Mouse (Mus musculus) forebrain, embryonic 14.5 days (tissue): ENCODE data around the gene Prelp. TPM values are rescaled to one million over a fixed set of nuclear protein-coding genes. Genes with fewer than 3 reads are reported as not detected.

Experiments
- ATAC-seq: fragments of 200-750 bp; cut with Nextera tagmentation; 2 replicates; pipeline ENCODE4 v1.8.0; 2017; ENCODE audit warnings: mild to moderate bottlenecking, moderate library complexity
- DNase-seq: peaks from one replicate; pipeline ENCODE4 v3.0.0-alpha.2; 2015; ENCODE audit warnings: low spot score
- H3K27ac ChIP-seq: fragments of 300-500 bp; sonication (generic); 2 replicates; pipeline ENCODE4 v1.5.1; 2014; ENCODE audit warnings: low read depth, mild to moderate bottlenecking, control low read depth, low read length, moderate library complexity
- H3K27me3 ChIP-seq: fragments of 300-500 bp; sonication (generic); replicated peaks from 2 replicates; pipeline ENCODE4 v1.6.1; 2014; ENCODE audit warnings: low read length, control low read depth, mixed read lengths; ENCODE audit not compliant: control insufficient read depth, insufficient read depth
- H3K36me3 ChIP-seq: fragments of 300-500 bp; sonication (generic); 2 replicates; pipeline ENCODE4 v1.6.1; 2014; ENCODE audit warnings: low read length, control low read depth; ENCODE audit not compliant: control insufficient read depth, insufficient read depth
- H3K4me1 ChIP-seq: fragments of 300-500 bp; sonication (generic); 2 replicates; pipeline ENCODE4 v1.6.1; 2014; ENCODE audit warnings: antibody characterized with exemption, low read length, control low read depth; ENCODE audit not compliant: control insufficient read depth, insufficient read depth
- H3K4me2 ChIP-seq: fragments of 300-500 bp; sonication (generic); 2 replicates; pipeline ENCODE4 v1.6.1; 2014; ENCODE audit warnings: mild to moderate bottlenecking, control low read depth, low read length
- H3K4me3 ChIP-seq: fragments of 300-500 bp; sonication (generic); 2 replicates; pipeline ENCODE4 v1.5.1; 2014; ENCODE audit warnings: low read depth, low read length, control low read depth
- H3K9ac ChIP-seq: fragments of 300-500 bp; sonication (generic); 2 replicates; pipeline ENCODE4 v1.6.1; 2014; ENCODE audit warnings: mild to moderate bottlenecking, low read length, control low read depth, moderate library complexity
- H3K9me3 ChIP-seq: fragments of 300-500 bp; sonication (generic); replicated peaks from 2 replicates; pipeline ENCODE4 v1.6.1; 2016; ENCODE audit warnings: low read length, control low read depth, mixed read lengths; ENCODE audit not compliant: control insufficient read depth
- WGBS: fragments of 180-500 bp; shearing (Covaris S2); extraction: QIAGEN DNeasy Blood & Tissue Kit; methylation state at CpG from one replicate; pipeline ENCODE4 v1.1.7; 2014; 5-methylcytosine and 5-hydroxymethylcytosine counted together
- polyA plus RNA-seq: library from polyadenylated mRNA; unstranded; fragments of >200 nt; fragmentation: Nextera tagmentation; extraction: Ambion mirVana; gene quantifications from 2 replicates; pipeline ENCODE4 v1.2.1, GENCODE M21; 2014

The Prelp gene
- polyA plus RNA-seq, 1 experiment from 2014 or later, result 2.6 TPM

DNA sequence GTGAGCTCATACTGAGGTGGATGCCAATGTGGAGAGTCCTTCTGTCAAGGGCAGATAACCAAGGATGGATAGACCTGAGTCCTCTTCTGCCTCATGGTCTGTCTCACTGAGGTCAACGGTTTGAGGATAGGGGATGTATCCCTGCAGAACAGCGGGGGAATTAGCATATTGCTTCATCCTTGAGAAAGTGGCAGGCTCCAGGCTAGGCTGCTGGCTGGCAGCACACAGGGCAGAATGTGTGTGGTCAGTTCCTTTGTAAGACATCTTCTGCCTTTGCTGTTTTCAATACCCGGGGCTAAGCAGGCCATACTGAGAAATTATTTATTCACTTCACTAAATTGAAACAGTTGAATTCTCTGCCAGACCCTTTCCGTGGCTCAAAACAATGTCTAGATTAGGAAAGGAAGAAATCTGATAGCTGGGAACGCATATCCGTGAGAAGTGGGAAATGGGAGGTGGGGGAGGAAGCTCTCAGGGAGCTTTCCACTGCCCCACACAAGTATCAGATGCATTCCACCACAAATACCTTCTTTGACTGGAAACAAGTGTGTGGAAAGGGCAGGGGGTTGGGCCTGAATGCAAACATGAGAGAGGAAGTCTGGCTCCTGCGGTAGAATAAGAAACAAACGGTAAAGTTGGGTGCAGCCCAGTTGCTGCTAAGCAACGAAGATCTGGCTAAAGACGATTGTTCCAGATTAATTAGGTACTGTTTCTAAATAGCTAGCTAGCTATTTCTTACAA lies 57.8 kb downstream of the Prelp start:
- DNase-seq (peak; percentile 67), ATAC-seq (peak; percentile 60)
- no peaks in the 10 kb centered on the region for H3K36me3 ChIP-seq
- no peak overlapping the region for H3K4me2 ChIP-seq
- 0 out of 2 replicates have a peak, but pooled peaks cover 2% of the 10 kb centered on the region for H3K9me3 ChIP-seq
- H3K9ac ChIP-seq, result no peak overlapping the region
- peak overlapping the region; percentile 9; the same call in 1 of the 2 replicates for H3K27ac ChIP-seq
- peaks cover 17% of the 10 kb centered on the region for H3K4me1 ChIP-seq
- no peaks in the 10 kb centered on the region for H3K27me3 ChIP-seq
- 13% methylated on average over 10 of the region's 10 CpGs for WGBS
- H3K4me3 ChIP-seq, result no peak overlapping the region

GRCm38 (mm10) chr1:133861028-133861427 lies 60.2 kb downstream of the Prelp start:
- no peak overlapping the region for H3K27ac ChIP-seq
- WGBS, result 78% methylated on average over 5 of the region's 5 CpGs

More at GRCm38 (mm10) chr1:133861028-133861427, 60.2 kb downstream of the Prelp start:
- no peak overlapping the region for H3K9ac ChIP-seq
- H3K9me3 ChIP-seq, result 0 out of 2 replicates have a peak, but pooled peaks cover 2% of the 10 kb centered on the region
- ATAC-seq, result no peak
- no peaks in the 10 kb centered on the region for H3K27me3 ChIP-seq
- no peaks in the 10 kb centered on the region for H3K36me3 ChIP-seq
- DNase-seq, result no peak
- no peak overlapping the region for H3K4me3 ChIP-seq
- no peak overlapping the region for H3K4me2 ChIP-seq
- peaks cover 17% of the 10 kb centered on the region for H3K4me1 ChIP-seq

Other genes with a start within 250 kb of the Prelp start
- not detected in 2 replicates for gene Lax1, start 231.3 kb downstream of the Prelp start, polyA plus RNA-seq
- gene Atp2b4, start 120.4 kb downstream of the Prelp start, polyA plus RNA-seq, result 10.2 and 14.1 TPM in 2 replicates
- gene Optc, start 13.4 kb downstream of the Prelp start, polyA plus RNA-seq, result 2.4 and 3.4 TPM in 2 replicates
- 3.3 and 7.7 TPM in 2 replicates for gene Fmod, start 115.8 kb upstream of the Prelp start, polyA plus RNA-seq
- gene Btg2, start 157.7 kb upstream of the Prelp start, polyA plus RNA-seq, result 67.3 and 82.6 TPM in 2 replicates
- 0.13 TPM in 1 of 2 replicates, not detected in the other for gene Chit1, start 189.8 kb upstream of the Prelp start, polyA plus RNA-seq